Mouse (Mus musculus): Measurements from ENCODE around the gene Dlgap4. TPM values are rescaled to one million over a fixed set of nuclear protein-coding genes. Genes with fewer than 3 reads are reported as not detected.

Dlgap4 gene
- total and polyA plus RNA-seq, 3 experiments: 10.4 to 39.6 TPM; not detected in 1

- TF ChIP-seq ZKSCAN1 (IDR thresholded peaks at IDR 0.05; ENCODE audit: low read depth, low read length) (no peak), SMC3 (IDR thresholded peaks at IDR 0.05; ENCODE audit: low read depth, low read length) (no peak; the same call in 1 of the 2 replicates), GABPA (IDR thresholded peaks at IDR 0.05; ENCODE audit: low read depth, low read length) (no peak), RAD21 (IDR thresholded peaks at IDR 0.05; ENCODE audit: low read depth, low read length) (no peak)
These were observed 107.4 kb downstream of the Dlgap4 start (continued) for GRCm38 (mm10) chr2:156720675-156721553.

GRCm38 (mm10) chr2:156721554-156722070 lies 108.1 kb downstream of the Dlgap4 start:
- no peak overlapping the region for H3K27ac ChIP-seq (ENCODE audit: control insufficient read depth, low read depth, low read length)
- H3K4me1 ChIP-seq (ENCODE audit: control insufficient read depth in 1 of 2, insufficient read depth in 2 of 2, low read length in 2 of 2): peaks cover 6 to 22% of the 10 kb centered on the region in 2 experiments
- no peak for DNase-seq (ENCODE audit: low read depth, low spot score)

DNA sequence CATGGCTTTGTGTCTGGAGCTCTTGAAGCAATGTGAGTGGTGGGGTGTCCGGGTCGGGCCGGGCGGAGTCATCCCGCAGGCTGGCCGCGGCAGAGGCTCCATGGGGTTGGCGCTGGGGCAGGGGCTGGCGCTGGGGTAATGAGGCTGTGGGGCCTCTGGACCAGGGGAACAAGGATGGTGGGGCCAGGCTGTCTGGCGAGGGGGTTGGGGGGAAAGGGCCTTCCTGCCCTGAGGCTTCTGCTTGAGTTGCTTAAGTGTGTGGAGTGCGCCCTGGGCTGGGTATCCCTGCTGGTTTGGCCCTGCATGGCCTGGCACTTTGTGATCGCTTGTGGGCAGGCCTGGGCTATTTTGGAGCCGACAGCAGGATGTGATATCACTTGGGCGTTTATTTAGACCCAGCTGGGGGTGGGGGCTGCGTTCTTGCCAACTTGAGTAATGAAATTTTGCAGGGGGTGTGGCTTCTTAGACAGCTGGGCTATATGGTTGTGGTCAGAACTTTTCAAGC lies 108.6 kb downstream of the Dlgap4 start:
- no peak overlapping the region for H3K27ac ChIP-seq (ENCODE audit: control insufficient read depth, low read depth, low read length)
- TF ChIP-seq ZMIZ1 (IDR thresholded peaks at IDR 0.05; ENCODE audit: low read depth, low read length) (no peak), GABPA (IDR thresholded peaks at IDR 0.05; ENCODE audit: low read depth, low read length) (no peak), HCFC1 (IDR thresholded peaks at IDR 0.05; ENCODE audit: low read depth, low read length) (peak; percentile 50; the same call in 1 of the 2 replicates), USF2 (IDR thresholded peaks at IDR 0.05; ENCODE audit: borderline replicate concordance in 1 of 2, insufficient read depth in 1 of 2, low read depth in 1 of 2, low read length in 2 of 2) (no peak), MAZ (IDR thresholded peaks at IDR 0.05; ENCODE audit: low read depth, low read length) (0 out of 2 replicates have a peak, but pooled peaks have one; percentile 41), CHD1 (IDR thresholded peaks at IDR 0.05; ENCODE audit: low read depth, low read length) (no peak), POLR2AphosphoS2 (IDR thresholded peaks at IDR 0.05; ENCODE audit: low read length) (no peak), POLR2A (IDR thresholded peaks at IDR 0.05; ENCODE audit: control insufficient read depth in 1 of 2, insufficient read depth in 1 of 2, low read depth in 1 of 2, low read length in 2 of 2, poor library complexity in 1 of 2) (no peak), BHLHE40 (IDR thresholded peaks at IDR 0.05; ENCODE audit: borderline replicate concordance, low read depth, low read length) (0 out of 2 replicates have a peak, but pooled peaks have one; percentile 13), JUND (IDR thresholded peaks at IDR 0.05; ENCODE audit: low read depth, low read length) (no peak), SIN3A (IDR thresholded peaks at IDR 0.05; ENCODE audit: low read length) (peak; percentile 52; the same call in 1 of the 2 replicates), MXI1 (IDR thresholded peaks at IDR 0.05; ENCODE audit: low read depth, low read length) (0 out of 2 replicates have a peak, but pooled peaks have one; percentile 30), USF1 (IDR thresholded peaks at IDR 0.05; ENCODE audit: low read depth, low read length) (no peak), POLR2AphosphoS5 (IDR thresholded peaks at IDR 0.05; ENCODE audit: borderline replicate concordance, low read depth, low read length) (no peak), TCF12 (IDR thresholded peaks at IDR 0.05; ENCODE audit: low read depth, low read length) (0 out of 2 replicates have a peak, but pooled peaks have one; percentile 4), MYC (IDR thresholded peaks at IDR 0.05; ENCODE audit: low read depth, low read length) (no peak), SMC3 (IDR thresholded peaks at IDR 0.05; ENCODE audit: low read depth, low read length) (no peak), UBTF (IDR thresholded peaks at IDR 0.05; ENCODE audit: borderline replicate concordance, insufficient read depth, low read depth, low read length) (no peak), TAL1 (IDR thresholded peaks at IDR 0.05; ENCODE audit: low read length) (no peak), CHD2 (IDR thresholded peaks at IDR 0.05; ENCODE audit: low read length) (no peak), NRF1 (IDR thresholded peaks at IDR 0.05; ENCODE audit: insufficient read depth, low read depth, low read length, poor library complexity, severe bottlenecking) (no peak), ZC3H11A (IDR thresholded peaks at IDR 0.05; ENCODE audit: low read depth, low read length) (no peak; the same call in 1 of the 2 replicates), RAD21 (IDR thresholded peaks at IDR 0.05; ENCODE audit: low read depth, low read length) (no peak; the same call in 1 of the 2 replicates)

More at GRCm38 (mm10) chr2:156721554-156722070, 108.1 kb downstream of the Dlgap4 start:
- no peaks in the 10 kb centered on the region for H3K27me3 ChIP-seq (ENCODE audit: control insufficient read depth in 1 of 2, insufficient read depth in 2 of 2, low read length in 2 of 2)
- peaks cover 0 to 8% of the 10 kb centered on the region in 2 experiments; a peak in 2 of 4 replicates for H3K36me3 ChIP-seq (ENCODE audit: control insufficient read depth in 1 of 2, insufficient read depth in 2 of 2, low read length in 2 of 2)
- 0 out of 2 replicates have a peak, but pooled peaks have one; percentile 13 for TF ChIP-seq SIN3A (IDR thresholded peaks at IDR 0.05; ENCODE audit: low read length)
- TF ChIP-seq CHD2 (IDR thresholded peaks at IDR 0.05; ENCODE audit: low read length): no peak
- H3K4me3 ChIP-seq (ENCODE audit: control insufficient read depth in 1 of 2, insufficient read depth in 1 of 2, low read depth in 2 of 2, low read length in 2 of 2): peak overlapping the region; percentile 72 to 98
- peak overlapping the region; percentile 77 for H3K9ac ChIP-seq (ENCODE audit: control insufficient read depth, low read depth, low read length, poor library complexity, severe bottlenecking)
- H3K9me3 ChIP-seq (replicated peaks; ENCODE audit: insufficient read depth, low read length): no peaks in the 10 kb centered on the region
- H3K79me2 ChIP-seq (ENCODE audit: control insufficient read depth, insufficient read depth, low read length, poor library complexity): peaks cover 9% of the 10 kb centered on the region

More for the DNA sequence above, 108.6 kb downstream of the Dlgap4 start:
- Histone ChIP-seq H3K9ac (ENCODE audit: control insufficient read depth, low read depth, low read length, poor library complexity, severe bottlenecking) (peak overlapping the region; percentile 77), H3K4me1 (ENCODE audit: control insufficient read depth in 1 of 2, insufficient read depth in 2 of 2, low read length in 2 of 2) (peaks cover 6 to 22% of the 10 kb centered on the region in 2 experiments), H3K4me3 (ENCODE audit: control insufficient read depth in 1 of 2, insufficient read depth in 1 of 2, low read depth in 2 of 2, low read length in 2 of 2) (peak overlapping the region; percentile 72 to 98), H3K9me3 (replicated peaks; ENCODE audit: insufficient read depth, low read length) (no peaks in the 10 kb centered on the region), H3K36me3 (ENCODE audit: control insufficient read depth in 1 of 2, insufficient read depth in 2 of 2, low read length in 2 of 2) (peaks cover 0 to 8% of the 10 kb centered on the region in 2 experiments; a peak in 2 of 4 replicates), H3K79me2 (ENCODE audit: control insufficient read depth, insufficient read depth, low read length, poor library complexity) (peaks cover 9% of the 10 kb centered on the region), H3K27me3 (ENCODE audit: control insufficient read depth in 1 of 2, insufficient read depth in 2 of 2, low read length in 2 of 2) (no peaks in the 10 kb centered on the region)
- DNase-seq (ENCODE audit: low read depth, low spot score): peak; percentile 64
